Mouse (Mus musculus) liver, adult (tissue): ENCODE data around the gene Arhgef18.

Source experiments
- GATA4 ChIP-seq: IDR thresholded peaks from 2 replicates; pipeline ENCODE4 v1.6.1; 2014; ENCODE audit warnings: mild to moderate bottlenecking, low read length; ENCODE audit not compliant: insufficient replicate concordance

The Arhgef18 gene

DNA sequence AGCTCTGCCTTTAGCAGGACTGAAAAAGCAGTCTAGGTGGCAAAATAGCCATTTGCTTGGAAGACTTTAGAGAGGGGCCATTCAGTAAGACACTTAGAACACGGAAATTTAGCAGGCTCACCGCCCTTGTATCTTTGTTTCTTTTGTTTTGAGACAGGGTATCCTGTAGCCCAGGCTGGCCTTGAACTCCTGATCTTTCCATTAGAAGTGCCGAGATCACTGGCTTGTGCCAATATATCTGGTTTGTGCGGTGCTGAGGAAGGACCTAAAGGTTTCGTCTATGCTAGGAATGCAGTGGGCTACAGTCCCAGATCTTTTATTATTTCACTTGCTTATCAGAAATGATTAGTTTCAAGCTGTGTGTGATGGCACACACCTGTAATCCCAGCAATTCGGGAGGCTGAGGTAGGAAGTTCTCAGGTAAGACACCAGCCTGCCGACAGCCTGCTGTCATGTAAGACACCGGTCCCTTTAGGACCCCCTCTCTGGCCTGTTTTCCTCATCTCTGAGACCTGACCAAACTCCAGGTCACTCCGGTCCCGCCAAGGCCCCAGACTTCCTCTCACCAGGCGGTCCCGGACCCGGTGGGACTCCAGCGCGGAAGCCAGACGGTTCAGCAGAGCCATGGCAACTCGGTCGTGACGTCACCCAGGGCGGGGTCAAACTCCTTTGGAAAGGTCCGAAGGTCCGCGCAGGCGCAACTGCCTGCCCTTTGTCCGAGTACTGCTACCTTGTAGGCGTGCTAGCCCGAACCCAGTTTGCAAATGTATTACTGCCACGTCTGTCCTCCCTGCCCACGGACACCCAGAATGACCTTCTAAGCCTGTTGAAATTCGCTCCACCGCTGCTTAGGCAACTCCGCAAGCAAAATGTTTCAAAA is 74.4 kb downstream of the Arhgef18 start, which contains the start of gene Pex11g:
Gene Pex11g, minus strand, starts transcription at position 675 of the 880 bp plus-strand sequence.
- no peak for TF ChIP-seq GATA4

DNA sequence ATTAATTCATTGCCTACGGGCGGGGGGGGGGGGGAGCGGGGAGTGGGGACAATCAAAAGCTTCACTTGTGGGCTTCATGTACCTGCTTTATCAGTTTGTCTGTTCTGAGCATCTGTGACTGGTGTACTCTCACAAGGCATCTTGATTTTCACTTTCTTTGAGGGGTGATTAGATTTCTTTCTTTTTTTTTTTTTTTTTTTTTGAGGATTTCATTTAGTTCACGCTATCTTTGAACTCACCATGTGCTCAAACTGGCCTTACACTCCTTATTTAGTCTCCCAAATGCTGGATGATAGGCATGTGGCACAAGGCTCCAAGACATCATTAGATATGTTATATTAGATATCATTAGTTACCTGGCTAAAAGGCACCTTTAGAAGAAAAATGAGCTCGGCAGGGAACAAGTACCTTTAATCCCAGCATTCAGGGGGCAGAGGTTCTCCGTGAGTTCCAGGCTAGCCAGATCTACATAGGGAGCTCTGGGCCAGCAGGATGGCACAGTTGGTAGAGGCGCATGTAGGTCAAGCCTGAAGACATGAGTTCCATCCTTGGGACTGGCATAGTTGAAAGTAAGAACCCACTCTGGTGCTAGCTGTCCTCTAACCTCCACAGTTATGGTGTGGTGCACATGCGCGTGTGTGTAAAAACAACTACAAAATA is 75.2 kb downstream of the Arhgef18 start:
- TF ChIP-seq GATA4: no peak

DNA sequence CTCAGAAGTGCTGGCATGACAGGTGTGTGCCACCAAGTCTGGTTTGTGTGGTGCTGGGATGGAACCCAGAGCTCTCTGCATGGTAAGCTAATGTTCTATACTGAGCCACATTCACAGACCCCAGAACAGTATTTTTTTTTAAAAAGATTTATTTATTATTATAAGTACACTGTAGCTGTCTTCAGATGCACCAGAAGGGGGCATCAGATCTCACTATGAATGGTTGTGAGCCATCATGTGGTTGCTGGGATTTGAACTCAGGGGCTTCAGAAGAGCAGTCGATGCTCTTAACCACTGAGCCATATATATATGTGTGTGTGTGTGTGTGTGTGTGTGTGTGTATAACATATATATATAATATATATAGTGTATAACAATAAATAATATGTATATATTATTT is 76.0 kb downstream of the Arhgef18 start:
- no peak for TF ChIP-seq GATA4

DNA sequence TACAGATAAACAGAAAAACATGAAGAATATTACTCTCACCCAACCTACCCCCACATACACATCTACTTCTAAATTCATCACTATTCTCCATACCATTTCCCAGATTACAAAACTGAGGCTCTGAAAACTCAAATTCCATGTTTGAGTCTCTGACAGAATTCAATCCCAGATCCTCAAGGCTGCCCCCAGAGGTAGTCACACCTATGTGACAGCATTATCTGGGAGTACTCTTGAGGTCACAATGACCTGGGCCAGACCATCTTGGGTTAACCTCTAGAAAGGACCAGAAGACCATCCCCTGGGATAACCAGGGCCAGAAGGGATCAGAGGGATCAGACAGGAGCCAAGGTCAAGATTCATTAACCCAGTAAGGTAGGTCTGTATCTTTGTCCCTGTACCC is 77.8 kb downstream of the Arhgef18 start, which contains the start of gene Tex45:
Gene Tex45, plus strand, starts transcription at position 301 of the 400 bp plus-strand sequence.
- TF ChIP-seq GATA4: no peak

DNA sequence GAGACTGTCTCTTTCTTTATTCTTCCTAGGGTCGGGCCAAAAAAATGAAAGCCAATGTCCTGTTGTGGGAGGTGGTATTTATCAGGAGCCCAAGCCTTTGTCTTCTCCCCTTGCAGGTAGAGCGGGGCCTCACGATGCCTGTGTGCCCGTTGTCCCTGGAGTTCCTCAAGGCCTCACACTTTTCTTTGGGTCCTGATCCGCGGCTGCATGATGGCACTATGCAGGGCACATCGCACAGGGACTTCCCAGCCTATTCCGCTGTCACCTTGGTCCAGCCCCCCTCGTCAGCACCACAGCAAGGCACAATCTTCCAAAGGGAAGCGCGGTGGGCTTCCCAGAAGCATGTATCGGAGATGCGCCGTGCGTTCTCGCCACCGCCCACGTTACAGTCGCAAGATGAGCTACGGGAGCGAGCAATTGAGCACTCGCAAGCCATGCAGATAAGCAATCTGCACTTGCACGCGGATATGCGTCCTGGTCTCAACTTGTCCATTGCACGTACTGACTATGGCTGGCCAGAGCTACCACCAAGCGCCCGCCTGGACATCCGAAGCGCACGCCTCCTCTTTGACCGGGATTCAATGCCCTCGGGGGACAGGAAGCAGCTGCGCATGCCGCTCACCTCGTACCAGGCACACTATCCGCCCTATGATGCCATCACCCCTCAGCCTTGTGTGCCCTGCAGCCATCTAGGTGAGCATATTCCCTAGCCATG is 83.1 kb downstream of the Arhgef18 start:
- no peak for TF ChIP-seq GATA4

DNA sequence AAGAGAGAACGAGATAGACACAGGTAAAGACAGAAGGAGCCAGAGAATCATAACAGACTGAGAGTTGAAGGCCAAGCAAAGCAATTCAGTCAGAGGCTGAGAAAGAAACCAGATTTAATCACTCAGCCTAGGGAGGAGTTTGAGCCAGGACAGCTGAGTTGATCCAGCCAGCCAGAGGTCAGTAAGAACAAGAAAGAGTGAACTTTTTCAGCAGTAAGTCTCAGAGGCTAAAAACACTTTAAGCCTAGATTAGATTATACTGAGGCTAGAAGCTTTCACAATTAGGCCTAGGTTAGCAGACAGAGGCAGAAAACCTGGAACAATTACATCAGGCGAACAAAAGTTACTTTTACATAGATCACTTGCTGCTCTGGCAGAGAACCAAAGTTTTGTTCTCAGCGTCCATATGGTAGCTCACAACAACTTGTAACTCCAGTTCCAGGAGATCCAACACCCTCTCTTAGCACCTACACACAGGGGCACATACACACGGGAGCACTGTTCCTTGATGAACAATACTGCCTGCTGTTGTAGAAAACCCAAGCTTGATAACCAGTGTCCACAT is 87.5 kb downstream of the Arhgef18 start:
- no peak for TF ChIP-seq GATA4

DNA sequence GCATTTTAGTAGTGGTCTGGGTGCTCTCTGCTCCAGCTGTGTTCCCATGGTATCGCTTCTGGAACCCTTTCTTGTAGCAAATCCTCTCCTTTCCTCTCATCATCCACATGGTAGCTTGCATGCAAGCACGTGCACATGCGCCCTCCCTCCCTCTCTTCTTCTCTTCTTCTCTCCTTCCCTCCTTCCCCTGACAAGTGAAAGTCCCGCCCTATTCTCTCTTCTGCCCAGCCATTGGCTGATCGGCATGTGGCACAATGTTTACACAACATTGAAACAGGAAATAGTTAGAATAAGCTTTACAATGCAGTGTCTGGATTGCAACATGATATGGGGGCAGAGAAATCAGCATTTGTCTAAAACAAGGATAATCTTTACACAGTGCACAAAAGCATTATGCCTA is 88.8 kb downstream of the Arhgef18 start:
- TF ChIP-seq GATA4: no peak

DNA sequence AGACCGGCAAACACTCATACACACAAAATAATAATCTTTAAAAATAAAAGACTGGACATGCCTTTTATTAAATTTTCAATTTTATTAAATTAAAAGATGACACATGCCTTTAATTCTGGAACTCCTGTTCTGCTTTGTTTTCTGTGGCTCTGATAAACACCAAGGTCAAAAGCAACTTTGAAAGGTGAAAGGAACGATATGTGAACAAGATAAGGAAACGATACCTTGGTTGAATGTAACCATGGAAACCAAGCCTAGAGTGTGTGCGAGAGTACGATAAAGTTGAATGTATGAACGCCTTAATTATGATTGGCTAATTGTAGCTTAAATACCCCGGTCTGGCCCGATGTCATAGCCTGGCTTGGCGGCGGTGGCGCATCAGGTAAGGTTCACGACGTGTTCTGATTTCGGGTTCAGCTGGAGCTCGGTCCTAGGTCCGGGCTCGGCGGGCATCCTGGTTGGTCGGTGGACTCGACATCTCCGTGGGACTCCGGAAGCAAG is 89.5 kb downstream of the Arhgef18 start:
- no peak for TF ChIP-seq GATA4

DNA sequence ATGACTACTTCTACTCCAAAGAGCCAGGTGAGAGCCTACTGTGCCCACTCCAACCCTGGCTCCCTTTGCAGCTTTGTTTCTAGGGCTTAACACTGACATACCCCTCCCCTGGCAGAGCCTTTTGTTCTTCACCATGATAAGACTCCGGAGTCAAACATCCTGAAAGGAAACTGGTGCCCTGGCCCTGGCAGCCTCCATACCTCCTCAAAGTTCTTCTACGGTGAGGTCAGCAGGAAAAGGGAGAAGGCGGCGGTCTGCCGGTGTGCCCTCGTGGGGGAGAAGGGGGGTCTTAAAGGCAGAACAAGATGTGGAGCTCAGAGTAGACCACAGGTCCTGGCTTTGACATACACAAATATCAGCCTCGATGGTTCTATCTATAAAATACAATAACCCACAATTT is 90.7 kb downstream of the Arhgef18 start:
- TF ChIP-seq GATA4: no peak

DNA sequence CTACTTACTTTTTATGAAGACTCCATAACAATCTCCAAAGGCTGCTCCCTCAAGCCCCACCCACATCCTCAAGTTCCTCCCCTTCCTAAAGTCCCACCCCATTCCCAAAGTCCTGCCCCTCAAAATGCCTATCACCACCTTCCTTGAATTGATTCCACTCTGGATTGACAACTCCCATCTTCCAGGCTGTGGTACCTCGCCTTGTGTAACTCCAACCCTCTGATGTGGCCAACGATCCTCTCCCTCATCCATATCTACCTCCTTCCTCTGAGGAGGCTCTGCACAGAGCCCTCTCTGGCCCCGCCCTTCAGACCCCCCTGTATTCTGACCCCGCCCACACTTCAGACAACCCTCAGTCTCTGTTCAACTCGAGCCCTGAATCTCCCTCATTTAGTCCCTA is 92.4 kb downstream of the Arhgef18 start:
- no peak for TF ChIP-seq GATA4

DNA sequence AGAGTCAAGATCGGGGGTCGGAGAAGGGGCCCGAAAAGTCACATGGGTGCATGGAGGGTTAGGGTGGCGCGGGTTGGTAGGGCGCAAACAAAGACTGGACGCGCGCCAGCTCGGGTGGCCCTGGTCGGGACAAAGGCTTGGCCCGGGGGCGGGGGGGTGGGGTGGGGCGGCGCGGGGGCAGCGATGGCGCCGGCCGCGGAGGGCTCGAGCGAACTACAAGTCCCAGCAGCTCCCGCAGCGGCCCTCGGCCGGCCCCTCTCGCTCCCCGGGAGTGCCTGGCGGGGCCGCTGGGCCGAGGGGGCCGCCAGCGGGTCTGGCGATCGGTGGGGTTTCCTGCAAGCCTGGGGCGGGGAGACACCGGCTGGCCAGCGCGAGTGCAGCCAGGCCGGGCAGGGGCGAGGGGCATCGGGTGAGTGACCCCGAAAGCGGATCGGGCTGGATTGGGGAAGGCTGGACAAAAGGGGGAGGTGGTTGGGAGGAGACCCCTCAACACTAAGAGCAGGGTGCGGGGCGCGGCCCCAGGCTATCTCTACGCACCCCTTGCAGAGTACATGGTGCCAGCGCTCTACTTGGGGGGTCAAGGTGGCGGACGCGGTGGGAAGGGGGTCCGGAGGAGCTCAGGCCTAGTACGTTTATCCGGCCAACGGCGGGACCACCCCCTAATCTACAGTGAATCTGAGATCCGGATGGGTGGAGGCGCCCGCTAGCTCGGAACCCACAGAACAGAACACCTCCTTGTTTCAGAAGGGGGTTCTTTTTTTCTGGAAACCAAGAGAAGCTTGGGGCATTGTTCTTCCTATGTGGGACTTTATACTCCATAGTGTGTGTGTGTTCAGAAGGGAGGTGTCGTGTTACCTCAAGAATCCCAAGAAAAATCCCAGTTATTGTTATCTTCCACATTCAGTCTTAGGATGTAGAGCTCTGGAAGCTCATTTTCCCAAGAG is 100.4 kb downstream of the Arhgef18 start, which contains the start of gene Zfp358:
Gene Zfp358, plus strand, starts transcription at position 238 of the 944 bp plus-strand sequence.
- TF ChIP-seq GATA4: no peak

DNA sequence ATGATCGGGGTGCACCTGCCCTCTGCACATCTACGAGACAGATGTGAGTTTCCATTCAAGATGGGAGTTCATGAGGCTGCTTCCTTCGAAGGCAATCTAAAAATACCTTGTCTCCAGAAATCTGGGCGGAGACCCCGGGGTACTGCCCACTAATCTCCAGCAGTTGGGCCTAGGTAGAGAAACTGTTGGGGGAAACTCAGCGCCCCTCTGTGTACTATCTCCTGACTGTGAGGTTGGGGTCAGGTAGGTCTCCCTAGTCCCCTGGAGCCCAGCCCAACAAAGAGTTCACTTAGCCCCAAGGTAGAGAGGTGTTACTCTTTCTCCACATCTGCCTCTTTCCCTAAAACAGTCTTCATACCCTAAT is 101.0 kb downstream of the Arhgef18 start:
- no peak for TF ChIP-seq GATA4

DNA sequence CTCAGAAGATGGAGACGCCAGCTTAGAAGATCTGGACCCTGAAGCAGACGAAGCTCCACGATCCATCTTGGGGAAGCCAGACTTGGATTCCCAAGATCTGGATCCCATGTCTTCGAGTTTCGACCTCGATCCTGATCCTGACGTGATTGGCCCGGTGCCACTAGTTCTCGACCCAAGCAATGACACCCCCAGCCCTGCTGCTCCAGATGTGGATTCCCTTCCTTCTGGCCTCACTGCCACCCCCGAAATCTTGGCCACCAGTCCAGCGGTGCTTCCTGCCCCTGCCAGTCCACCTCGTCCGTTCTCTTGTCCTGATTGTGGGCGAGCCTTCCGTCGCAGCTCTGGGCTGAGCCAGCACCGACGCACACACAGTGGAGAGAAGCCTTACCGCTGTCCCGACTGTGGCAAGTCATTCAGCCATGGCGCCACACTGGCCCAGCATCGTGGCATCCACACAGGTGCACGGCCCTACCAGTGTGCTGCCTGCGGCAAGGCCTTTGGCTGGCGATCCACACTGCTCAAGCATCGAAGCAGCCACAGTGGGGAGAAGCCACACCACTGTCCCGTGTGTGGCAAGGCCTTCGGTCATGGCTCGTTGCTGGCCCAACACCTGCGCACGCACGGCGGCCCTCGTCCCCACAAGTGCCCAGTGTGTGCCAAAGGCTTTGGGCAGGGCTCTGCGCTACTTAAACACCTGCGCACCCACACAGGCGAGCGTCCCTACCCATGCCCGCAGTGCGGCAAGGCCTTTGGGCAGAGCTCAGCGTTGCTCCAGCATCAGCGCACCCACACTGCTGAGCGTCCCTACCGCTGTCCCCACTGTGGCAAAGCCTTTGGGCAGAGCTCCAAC is 103.0 kb downstream of the Arhgef18 start:
- TF ChIP-seq GATA4: no peak
